Mouse (Mus musculus): Measurements from ENCODE around the gene Nfatc2.

- TF ChIP-seq CTCF (IDR thresholded peaks at IDR 0.05 in 2 of 3, conservative IDR thresholded peaks at IDR 0.05 in 1 of 3; ENCODE audit: control insufficient read depth in 1 of 3, insufficient read depth in 1 of 3, low read depth in 2 of 3, low read length in 3 of 3, poor library complexity in 1 of 3, severe bottlenecking in 1 of 3), result no peak
- no peak for TF ChIP-seq BHLHE40 (IDR thresholded peaks at IDR 0.05; ENCODE audit: borderline replicate concordance, low read depth, low read length)
- no peak for TF ChIP-seq POLR2A (IDR thresholded peaks at IDR 0.05; ENCODE audit: control insufficient read depth in 1 of 2, insufficient read depth in 1 of 2, low read depth in 1 of 2, low read length in 2 of 2, poor library complexity in 1 of 2)
- TF ChIP-seq GATA1 (IDR thresholded peaks at IDR 0.05; ENCODE audit: low read depth, low read length), result no peak
Observed at GRCm38 (mm10) chr2:168504431-168505182, 96.8 kb downstream of the Nfatc2 start.

Measured in MEL (cell line).